Mouse (Mus musculus): ENCODE results near the gene Cdc6. TPM values are rescaled to one million over a fixed set of nuclear protein-coding genes. Genes with fewer than 3 reads are reported as not detected.
"Not testable (repeated sequence)": the region's sequence is repeated elsewhere in the genome, so short reads cannot be mapped to it uniquely, and the experiment has no call there.

Gene Cdc6
- polyA plus RNA-seq, 2 experiments = 15.6 to 25.8 TPM

DNA sequence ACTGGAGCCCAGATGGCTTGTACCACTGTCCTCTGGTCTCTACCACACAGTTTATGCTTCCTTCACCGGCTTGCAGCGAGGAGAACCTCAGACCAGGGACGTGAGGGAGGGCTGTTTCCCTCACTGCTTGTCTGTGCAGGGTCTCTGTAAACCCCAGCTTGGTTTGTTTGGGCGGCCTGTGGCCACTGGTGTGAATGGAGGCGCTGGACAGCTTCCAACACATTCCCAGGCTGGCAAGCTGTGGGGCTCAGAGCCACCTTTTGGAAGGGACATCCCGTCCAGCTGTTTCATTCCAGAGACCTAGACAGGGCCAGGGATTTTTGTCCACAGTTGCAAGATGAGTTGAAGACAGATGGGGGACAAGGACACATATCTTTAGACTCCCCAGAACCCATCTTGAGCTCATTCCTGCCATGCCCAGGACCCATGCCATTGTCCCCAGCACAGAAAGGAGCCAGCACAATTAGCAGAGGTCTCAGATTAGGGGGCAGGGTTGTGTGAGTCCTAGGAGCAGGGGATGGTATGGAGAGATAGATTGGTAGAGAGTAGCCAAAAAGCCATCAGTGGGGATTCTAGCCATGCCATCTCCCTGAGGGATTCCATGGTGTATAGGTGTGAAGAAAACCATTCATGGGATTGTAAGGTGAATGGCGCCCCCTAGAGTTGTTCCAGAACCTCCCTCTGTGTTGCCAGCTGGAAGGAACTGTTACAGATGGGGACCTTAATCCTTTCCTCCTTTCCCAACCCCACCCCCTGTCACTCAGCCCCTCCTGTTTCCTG is 24.1 kb downstream of the Cdc6 start:
- peak overlapping the region; percentile 82 for H3K4me2 ChIP-seq (replicated peaks; ENCODE audit: low read depth, low read length, severe bottlenecking)
- no peaks in the 10 kb centered on the region for H3K9me3 ChIP-seq (ENCODE audit: control insufficient read depth, low read length)
- no peak for TF ChIP-seq POLR2A (IDR thresholded peaks at IDR 0.05; ENCODE audit: borderline replicate concordance, extremely low read depth, insufficient read depth, insufficient read length)
- DNase-seq (ENCODE audit: low spot score) = peak; percentile 66
- H3K36me3 ChIP-seq (ENCODE audit: control insufficient read depth, insufficient read depth, low read length) = 0 out of 2 replicates have a peak, but pooled peaks cover 3% of the 10 kb centered on the region
- 14% methylated on average over 7 of the region's 7 CpGs for WGBS
- no peaks in the 10 kb centered on the region for H3K27me3 ChIP-seq (ENCODE audit: control insufficient read depth, insufficient read depth, low read length)
- no peak for ATAC-seq (ENCODE audit: low FRiP score, low read depth)
- H3K4me1 ChIP-seq (ENCODE audit: control insufficient read depth, insufficient read depth, low read length) = peaks cover 86% of the 10 kb centered on the region
- H3K4me3 ChIP-seq (replicated peaks; ENCODE audit: low read length) = peak overlapping the region; percentile 13
- H3K27ac ChIP-seq (replicated peaks; ENCODE audit: low read depth, low read length) = peak overlapping the region; percentile 83
- H3K9ac ChIP-seq (ENCODE audit: low read depth, low read length, severe bottlenecking) = 0 out of 2 replicates have a peak overlapping the region, but pooled peaks have one; percentile 6

DNA sequence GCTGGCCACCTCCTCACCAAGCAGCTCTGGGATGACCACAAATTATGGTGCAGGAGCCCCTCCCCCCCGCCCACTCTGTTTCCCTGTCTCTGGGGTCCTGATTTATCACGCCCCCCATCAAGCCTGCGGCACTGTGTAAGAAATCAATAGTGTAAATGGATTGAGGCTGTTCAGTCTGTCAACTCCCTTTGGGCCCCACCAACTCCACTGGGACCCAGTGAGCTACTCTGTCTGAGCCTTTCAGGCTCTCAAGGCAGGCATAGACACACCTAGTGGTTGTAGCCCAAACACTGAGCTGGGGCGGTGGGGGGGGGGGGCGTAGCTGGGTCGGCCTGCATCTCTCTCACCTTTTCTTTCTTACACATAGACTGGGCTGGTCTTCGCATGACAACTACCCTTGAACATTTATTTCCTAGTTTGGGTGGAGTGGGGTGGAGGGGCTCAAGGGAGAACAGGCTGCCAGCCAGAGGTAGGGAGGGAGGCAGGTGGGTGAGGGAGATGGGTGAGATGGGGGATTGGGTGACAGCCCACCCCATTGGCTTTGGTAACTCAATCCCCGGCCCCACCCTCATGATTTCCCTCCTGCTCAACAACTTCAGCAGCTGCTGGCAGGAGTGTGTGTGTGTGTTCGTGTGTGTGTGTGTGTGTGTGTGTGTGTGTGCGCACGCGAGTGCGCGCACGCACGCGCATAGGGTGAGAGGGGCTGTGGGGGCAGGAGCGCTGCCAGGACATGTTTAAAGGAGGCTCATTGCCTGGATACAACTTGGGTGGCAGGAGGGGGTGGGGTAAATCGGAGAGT is 24.9 kb downstream of the Cdc6 start:
- H3K9ac ChIP-seq (ENCODE audit: low read depth, low read length, severe bottlenecking) = peak overlapping the region; percentile 12; the same call in 1 of the 2 replicates
- H3K9me3 ChIP-seq (ENCODE audit: control insufficient read depth, low read length) = no peaks in the 10 kb centered on the region
- no peaks in the 10 kb centered on the region for H3K27me3 ChIP-seq (ENCODE audit: control insufficient read depth, insufficient read depth, low read length)
- ATAC-seq (ENCODE audit: low FRiP score, low read depth) (no peak), DNase-seq (ENCODE audit: low spot score) (peak; percentile 76)
- H3K4me3 ChIP-seq (replicated peaks; ENCODE audit: low read length) = peak overlapping the region; percentile 18
- H3K27ac ChIP-seq (replicated peaks; ENCODE audit: low read depth, low read length) = peak overlapping the region; percentile 83
- H3K4me1 ChIP-seq (ENCODE audit: control insufficient read depth, insufficient read depth, low read length) = peaks cover 84% of the 10 kb centered on the region
- peak overlapping the region; percentile 82 for H3K4me2 ChIP-seq (replicated peaks; ENCODE audit: low read depth, low read length, severe bottlenecking)
- no peak for TF ChIP-seq POLR2A (IDR thresholded peaks at IDR 0.05; ENCODE audit: borderline replicate concordance, extremely low read depth, insufficient read depth, insufficient read length)
- 8% methylated on average over 14 of the region's 19 CpGs for WGBS
- H3K36me3 ChIP-seq (ENCODE audit: control insufficient read depth, insufficient read depth, low read length) = 0 out of 2 replicates have a peak, but pooled peaks cover 3% of the 10 kb centered on the region

DNA sequence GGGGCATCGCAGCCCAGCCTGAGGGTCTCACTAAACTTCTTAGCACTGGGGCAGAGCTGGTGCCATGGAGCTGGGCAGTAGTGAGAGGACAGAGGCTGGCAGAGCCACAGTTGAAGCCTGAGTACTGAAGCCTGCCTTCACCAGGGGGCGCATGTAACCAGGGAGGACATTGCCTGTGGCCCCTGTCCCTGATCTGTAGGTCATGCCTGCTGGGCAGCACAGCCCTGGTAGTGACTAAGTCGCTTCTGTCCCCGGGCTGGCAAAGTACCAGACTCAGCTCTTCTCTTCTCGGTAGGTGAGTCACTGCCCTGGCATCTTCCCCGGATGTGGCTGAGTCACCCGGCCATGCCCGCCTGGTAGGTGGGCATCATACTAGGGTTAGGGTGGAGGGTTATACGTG is 25.6 kb downstream of the Cdc6 start:
- no peak for TF ChIP-seq POLR2A (IDR thresholded peaks at IDR 0.05; ENCODE audit: borderline replicate concordance, extremely low read depth, insufficient read depth, insufficient read length)
- 0 out of 2 replicates have a peak, but pooled peaks cover 3% of the 10 kb centered on the region for H3K36me3 ChIP-seq (ENCODE audit: control insufficient read depth, insufficient read depth, low read length)
- H3K4me1 ChIP-seq (ENCODE audit: control insufficient read depth, insufficient read depth, low read length) = peaks cover 83% of the 10 kb centered on the region
- peak overlapping the region; percentile 63 for H3K27ac ChIP-seq (replicated peaks; ENCODE audit: low read depth, low read length)
- WGBS = 48% methylated on average over 9 of the region's 9 CpGs
- ATAC-seq (ENCODE audit: low FRiP score, low read depth) (no peak), DNase-seq (ENCODE audit: low spot score) (no peak)
- H3K27me3 ChIP-seq (ENCODE audit: control insufficient read depth, insufficient read depth, low read length) = no peaks in the 10 kb centered on the region
- H3K4me3 ChIP-seq (replicated peaks; ENCODE audit: low read length) = peak overlapping the region; percentile 18
- peak overlapping the region; percentile 82 for H3K4me2 ChIP-seq (replicated peaks; ENCODE audit: low read depth, low read length, severe bottlenecking)
- no peaks in the 10 kb centered on the region for H3K9me3 ChIP-seq (ENCODE audit: control insufficient read depth, low read length)
- peak overlapping the region; percentile 12; the same call in 1 of the 2 replicates for H3K9ac ChIP-seq (ENCODE audit: low read depth, low read length, severe bottlenecking)

DNA sequence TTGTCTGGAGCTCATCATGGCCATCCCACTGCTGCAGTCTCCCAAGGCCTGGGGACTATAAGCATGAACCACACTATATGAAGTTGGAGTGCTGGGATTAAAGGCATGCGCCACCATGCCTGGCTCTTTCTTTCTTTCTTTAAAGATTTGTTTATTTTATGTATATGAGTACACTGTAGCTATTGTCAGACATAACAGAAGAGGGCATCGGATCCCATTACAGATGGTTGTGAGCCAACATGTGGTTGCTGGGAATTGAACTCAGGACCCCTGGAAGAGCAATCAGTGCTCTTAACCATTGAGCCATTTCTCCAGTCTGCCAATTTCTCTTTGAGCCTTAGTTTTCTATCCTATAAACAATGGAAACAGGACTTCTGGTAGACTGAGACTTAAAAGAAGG is 26.2 kb downstream of the Cdc6 start:
- not testable (repeated sequence) for H3K27ac ChIP-seq (replicated peaks; ENCODE audit: low read depth, low read length)

DNA sequence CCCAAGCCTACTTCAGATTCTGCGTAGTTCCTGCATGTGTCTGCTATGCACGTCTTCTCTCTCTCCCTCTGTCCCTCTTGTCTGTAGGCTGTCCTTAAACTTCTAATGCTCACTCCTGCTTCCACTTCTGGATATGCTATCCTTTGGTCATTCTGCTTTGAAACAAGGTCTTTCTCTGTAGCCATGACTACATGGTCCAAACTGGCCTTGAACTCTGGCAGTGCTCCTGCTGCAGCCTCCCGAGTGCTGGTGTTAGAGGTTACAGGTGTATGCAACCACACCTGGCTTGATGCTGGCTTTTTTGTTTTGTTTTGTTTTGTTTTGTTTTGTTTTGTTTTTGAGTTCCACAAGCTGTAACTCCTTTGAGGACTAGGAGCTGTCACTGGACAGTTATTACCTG is 26.8 kb downstream of the Cdc6 start:
- no peaks in the 10 kb centered on the region for H3K27me3 ChIP-seq (ENCODE audit: control insufficient read depth, insufficient read depth, low read length)
- H3K4me1 ChIP-seq (ENCODE audit: control insufficient read depth, insufficient read depth, low read length) = peaks cover 83% of the 10 kb centered on the region
- 0 out of 2 replicates have a peak, but pooled peaks cover 3% of the 10 kb centered on the region for H3K36me3 ChIP-seq (ENCODE audit: control insufficient read depth, insufficient read depth, low read length)
- no peaks in the 10 kb centered on the region for H3K9me3 ChIP-seq (ENCODE audit: control insufficient read depth, low read length)
- no peak overlapping the region for H3K4me3 ChIP-seq (replicated peaks; ENCODE audit: low read length)
- TF ChIP-seq POLR2A (IDR thresholded peaks at IDR 0.05; ENCODE audit: borderline replicate concordance, extremely low read depth, insufficient read depth, insufficient read length) = no peak
- 85% methylated on average over 3 of the region's 3 CpGs for WGBS
- ATAC-seq (ENCODE audit: low FRiP score, low read depth) (no peak), DNase-seq (ENCODE audit: low spot score) (no peak)
- no peak overlapping the region; the same call in 1 of the 2 replicates for H3K27ac ChIP-seq (replicated peaks; ENCODE audit: low read depth, low read length)
- no peak overlapping the region for H3K4me2 ChIP-seq (replicated peaks; ENCODE audit: low read depth, low read length, severe bottlenecking)
- no peak overlapping the region for H3K9ac ChIP-seq (ENCODE audit: low read depth, low read length, severe bottlenecking)

More for the DNA sequence above, 26.2 kb downstream of the Cdc6 start:
- not testable (repeated sequence) for H3K4me3 ChIP-seq (replicated peaks; ENCODE audit: low read length); H3K36me3 ChIP-seq (ENCODE audit: control insufficient read depth, insufficient read depth, low read length); DNase-seq (ENCODE audit: low spot score); H3K27me3 ChIP-seq (ENCODE audit: control insufficient read depth, insufficient read depth, low read length); H3K9ac ChIP-seq (ENCODE audit: low read depth, low read length, severe bottlenecking); H3K9me3 ChIP-seq (ENCODE audit: control insufficient read depth, low read length); ATAC-seq (ENCODE audit: low FRiP score, low read depth)
- Histone ChIP-seq H3K4me2 (replicated peaks; ENCODE audit: low read depth, low read length, severe bottlenecking) (peak overlapping the region; percentile 82; the same call in 1 of the 2 replicates), H3K4me1 (ENCODE audit: control insufficient read depth, insufficient read depth, low read length) (peaks cover 83% of the 10 kb centered on the region)
- 88% methylated on average over 2 of the region's 2 CpGs for WGBS
